Mouse (Mus musculus) CH12.LX (cell line): ENCODE results near the gene Aatk. TPM values are rescaled to one million over a fixed set of nuclear protein-coding genes. Genes with fewer than 3 reads are reported as not detected.

Source experiments
- DNase-seq: peaks from one replicate; pipeline ENCODE4 v3.0.0-alpha.2; 2013; ENCODE audit errors: extremely low read depth
- H3K27ac ChIP-seq: 2 replicates; pipeline ENCODE4 v1.5.1; 2012; ENCODE audit warnings: low read depth, mild to moderate bottlenecking, control low read depth, moderate library complexity; ENCODE audit not compliant: insufficient read depth
- H3K27me3 ChIP-seq: replicated peaks from 2 replicates; pipeline ENCODE3; 2012; ENCODE audit warnings: inconsistent platforms
- H3K36me3 ChIP-seq, 2 experiments: replicated peaks in 1 of 2; 2 replicates each; pipeline versions ENCODE3 to v1.6.1; 2012; ENCODE audit warnings: inconsistent platforms in 1 of 2, low read length in 1 of 2, mild to moderate bottlenecking in 1 of 2, mixed read lengths in 1 of 2, moderate library complexity in 1 of 2; ENCODE audit not compliant: control insufficient read depth in 1 of 2, insufficient read depth in 1 of 2
- H3K4me1 ChIP-seq, 2 experiments: 2 replicates each; pipeline ENCODE4 v1.6.1; 2012; ENCODE audit warnings: inconsistent platforms in 1 of 2, moderate library complexity in 1 of 2; ENCODE audit not compliant: insufficient read depth in 2 of 2, control insufficient read depth in 1 of 2
- H3K4me2 ChIP-seq: 2 replicates; pipeline ENCODE4 v1.6.1; 2012; ENCODE audit warnings: low read depth, mild to moderate bottlenecking, control low read depth; ENCODE audit not compliant: poor library complexity, insufficient read depth, severe bottlenecking
- H3K4me3 ChIP-seq, 3 experiments: fragments of 150-350 bp in 1 of 3; sonication (generic) in 1 of 3; replicated peaks in 1 of 3; 2 replicates each; pipeline versions ENCODE3 to v1.5.1; 2011 to 2012; ENCODE audit warnings: low read depth in 2 of 3, low read length in 2 of 3, mild to moderate bottlenecking in 2 of 3, moderate library complexity in 2 of 3, control low read depth in 1 of 3, improper control_type of control experiment in 1 of 3, inconsistent platforms in 1 of 3, mixed read lengths in 1 of 3; ENCODE audit not compliant: poor library complexity in 1 of 3
- H3K79me2 ChIP-seq: replicated peaks from 2 replicates; pipeline ENCODE4 v1.6.1; 2012; ENCODE audit warnings: mild to moderate bottlenecking, moderate library complexity; ENCODE audit not compliant: control insufficient read depth, poor library complexity, insufficient read depth, severe bottlenecking; ENCODE audit errors: extremely low read depth
- H3K9ac ChIP-seq: 2 replicates; pipeline ENCODE4 v1.6.1; 2012; ENCODE audit warnings: low read depth, mild to moderate bottlenecking, control low read depth, moderate library complexity; ENCODE audit not compliant: insufficient read depth
- H3K9me3 ChIP-seq: replicated peaks from 2 replicates; pipeline ENCODE3; 2012; ENCODE audit warnings: low read length, inconsistent platforms, mixed read lengths
- BHLHE40 ChIP-seq: IDR thresholded peaks from 2 replicates; pipeline ENCODE4 v1.6.1; 2011; ENCODE audit warnings: mild to moderate bottlenecking, low read depth, low read length, improper control_type of control experiment
- ELF1 ChIP-seq: IDR thresholded peaks from 2 replicates; pipeline ENCODE4 v1.6.1; 2014; ENCODE audit warnings: low read depth, mild to moderate bottlenecking, inconsistent platforms, low read length, improper control_type of control experiment
- KAT2A ChIP-seq: IDR thresholded peaks from 2 replicates; pipeline ENCODE4 v1.6.1; 2012; ENCODE audit warnings: low read length, improper control_type of control experiment, inconsistent platforms; ENCODE audit not compliant: insufficient replicate concordance
- MAX ChIP-seq: IDR thresholded peaks from 2 replicates; pipeline ENCODE4 v1.6.1; 2011; ENCODE audit warnings: low read length, improper control_type of control experiment
- MXI1 ChIP-seq: IDR thresholded peaks from 2 replicates; pipeline ENCODE4 v1.6.1; 2011; ENCODE audit warnings: mild to moderate bottlenecking, low read depth, low read length, improper control_type of control experiment
- NELFE ChIP-seq: IDR thresholded peaks from 2 replicates; pipeline ENCODE4 v1.6.1; 2011; ENCODE audit warnings: low read depth, low read length, improper control_type of control experiment
- POLR2A ChIP-seq: IDR thresholded peaks from 2 replicates; pipeline ENCODE4 v1.6.1; 2011; ENCODE audit warnings: low read depth, mild to moderate bottlenecking, improper control_type of control experiment, low read length
- SMC3 ChIP-seq: IDR thresholded peaks from 2 replicates; pipeline ENCODE4 v1.6.1; 2011; ENCODE audit warnings: low read depth, low read length, improper control_type of control experiment
- USF1 ChIP-seq: IDR thresholded peaks from 2 replicates; pipeline ENCODE4 v1.6.1; 2014; ENCODE audit warnings: low read depth, mild to moderate bottlenecking, inconsistent platforms, low read length, improper control_type of control experiment
- USF2 ChIP-seq: conservative IDR thresholded peaks from 2 replicates; pipeline ENCODE4 v1.6.1; 2011; ENCODE audit warnings: low read depth, low read length, improper control_type of control experiment
- ZC3H11A ChIP-seq: IDR thresholded peaks from 2 replicates; pipeline ENCODE4 v1.6.1; 2012; ENCODE audit warnings: low read depth, mild to moderate bottlenecking, inconsistent platforms, low read length, improper control_type of control experiment
- ZKSCAN1 ChIP-seq: IDR thresholded peaks from 2 replicates; pipeline ENCODE4 v1.6.1; 2012; ENCODE audit warnings: low read depth, inconsistent platforms, low read length, improper control_type of control experiment, borderline replicate concordance
- ZMIZ1 ChIP-seq: IDR thresholded peaks from 2 replicates; pipeline ENCODE4 v1.6.1; 2012; ENCODE audit warnings: low read depth, mild to moderate bottlenecking, inconsistent platforms, low read length, improper control_type of control experiment
- dilution Hi-C: fragments of 300-500 bp; cut with MboI; formaldehyde crosslinking; loops from 2 replicates; pipeline ENCODE4 v1.14.3; 2020; ENCODE audit warnings: low sequenced_read_pairs; ENCODE audit not compliant: extremely low pct_unique_long_range_greater_than_20kb, extremely low pct_ligation_motif_present
- in situ Hi-C: fragments of 300-500 bp; cut with MboI; formaldehyde crosslinking; loops from 3 replicates; pipeline ENCODE4 v1.14.3; 2019; ENCODE audit warnings: low sequenced_read_pairs, low pct_ligation_motif_present, low pct_unique_long_range_greater_than_20kb, mixed read lengths
- polyA plus RNA-seq: library from polyadenylated mRNA; unstranded; fragments of >175 nt; gene quantifications from 2 replicates; pipeline ENCODE4 v1.2.1, GENCODE M21; 2012; ENCODE audit warnings: low read depth; ENCODE audit not compliant: insufficient read length
- total RNA-seq, 2 experiments: library from RNA; depleted of rRNA; stranded (reverse); fragments of 300-350 nt in 1 of 2; fragments of >200 nt in 1 of 2; gene quantifications; 2 replicates each; pipeline ENCODE4 v1.2.3; 2012 to 2014

Aatk gene
- total and polyA plus RNA-seq, 3 experiments, result 0.08 to 0.21 (median 0.19) TPM

GRCm38 (mm10) chr11:120005434-120006317 is 41.3 kb downstream of the Aatk start:
- peaks cover 17% of the 10 kb centered on the region for H3K27me3 ChIP-seq
- TF ChIP-seq USF2 (no peak), BHLHE40 (no peak), ZC3H11A (no peak), KAT2A (no peak), USF1 (no peak), SMC3 (no peak), MAX (no peak), ZMIZ1 (no peak), MXI1 (no peak)
- peaks cover 0 to 3% of the 10 kb centered on the region in 2 experiments for H3K36me3 ChIP-seq
- no peaks in the 10 kb centered on the region for H3K79me2 ChIP-seq
- no peak overlapping the region for H3K4me3 ChIP-seq
- peaks cover 10% of the 10 kb centered on the region for H3K9me3 ChIP-seq
- H3K4me2 ChIP-seq, result no peak overlapping the region
- no peak overlapping the region for H3K9ac ChIP-seq
- no peak overlapping the region for H3K27ac ChIP-seq
- no peaks in the 10 kb centered on the region for H3K4me1 ChIP-seq
- DNase-seq, result no peak
- in situ Hi-C loops, result no loop called here
- dilution Hi-C loops, result no loop called here

DNA sequence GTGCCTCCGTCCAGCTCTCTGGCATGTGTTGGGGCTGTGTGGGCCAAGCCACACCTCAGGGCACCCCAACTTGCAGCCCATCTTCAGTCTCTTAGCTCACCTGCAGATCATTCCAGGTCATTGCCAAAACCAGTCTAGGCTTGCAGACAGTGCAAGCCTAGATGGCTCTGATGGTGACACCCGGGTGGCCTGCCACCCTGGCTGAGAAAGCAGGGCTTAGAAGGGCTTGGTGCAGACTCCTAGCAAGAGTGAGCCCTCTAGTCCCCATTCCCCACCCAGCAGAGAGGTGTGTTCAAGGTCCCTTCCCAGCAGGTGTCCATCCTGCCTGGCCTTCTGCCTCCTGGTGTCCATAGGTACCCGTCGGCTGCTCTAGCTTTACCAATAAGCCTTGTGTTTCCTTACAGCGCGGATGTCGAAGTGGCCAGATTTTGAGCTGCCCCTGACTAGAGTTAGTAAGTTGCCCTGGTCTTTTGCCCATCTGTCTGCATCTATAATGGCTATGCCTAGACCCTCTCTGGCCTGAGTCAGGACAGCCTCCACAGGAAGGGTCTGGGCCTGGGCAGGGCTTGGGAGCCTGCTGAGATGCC is 44.2 kb downstream of the Aatk start:
- no peaks in the 10 kb centered on the region for H3K79me2 ChIP-seq
- H3K9me3 ChIP-seq, result peaks cover 10% of the 10 kb centered on the region
- no peak overlapping the region for H3K9ac ChIP-seq
- dilution Hi-C loops, result no loop called here
- no peak overlapping the region for H3K4me2 ChIP-seq
- H3K4me1 ChIP-seq, result no peaks in the 10 kb centered on the region
- H3K4me3 ChIP-seq, result no peak overlapping the region
- in situ Hi-C loops, result no loop called here
- H3K27ac ChIP-seq, result no peak overlapping the region
- DNase-seq, result no peak
- H3K27me3 ChIP-seq, result no peaks in the 10 kb centered on the region
- peaks cover 0 to 12% of the 10 kb centered on the region in 2 experiments for H3K36me3 ChIP-seq
- no peak for TF ChIP-seq ZC3H11A
- no peak for TF ChIP-seq USF1
- no peak for TF ChIP-seq ZKSCAN1
- no peak for TF ChIP-seq BHLHE40
- no peak for TF ChIP-seq ELF1
- TF ChIP-seq NELFE, result no peak
- no peak for TF ChIP-seq POLR2A
